Mouse (Mus musculus): ENCODE measurements around the gene Ssh2. TPM values are rescaled to one million over a fixed set of nuclear protein-coding genes. Genes with fewer than 3 reads are reported as not detected.

Ssh2 gene
- polyA plus RNA-seq, 1 experiment: 6.1 TPM

GRCm38 (mm10) chr11:77423175-77423859 lies 207.2 kb downstream of the Ssh2 start:
- no peaks in the 10 kb centered on the region for H3K27me3 ChIP-seq (replicated peaks; ENCODE audit: control insufficient read depth, insufficient read depth, low read length)
- TF ChIP-seq POLR2A (IDR thresholded peaks at IDR 0.05; ENCODE audit: low read depth, low read length) (no peak), CTCF (conservative IDR thresholded peaks at IDR 0.05; ENCODE audit: insufficient read depth, insufficient read length, low read depth, low read length) (no peak)
- H3K27ac ChIP-seq (ENCODE audit: insufficient read depth, low read depth, low read length): no peak overlapping the region
- no peak for DNase-seq
- H3K36me3 ChIP-seq (ENCODE audit: control insufficient read depth, insufficient read depth, low read length): peaks cover 4% of the 10 kb centered on the region
- H3K4me3 ChIP-seq (ENCODE audit: insufficient read depth, low read depth, low read length): no peak overlapping the region
- WGBS: 68% methylated on average over 4 of the region's 4 CpGs
- H3K4me1 ChIP-seq (ENCODE audit: control insufficient read depth, insufficient read depth, low read length): 0 out of 2 replicates have a peak, but pooled peaks cover 2% of the 10 kb centered on the region

- Histone ChIP-seq H3K4me3 (ENCODE audit: insufficient read depth, low read depth, low read length) (no peak overlapping the region), H3K4me1 (ENCODE audit: control insufficient read depth, insufficient read depth, low read length) (no peaks in the 10 kb centered on the region), H3K27ac (ENCODE audit: insufficient read depth, low read depth, low read length) (no peak overlapping the region), H3K36me3 (ENCODE audit: control insufficient read depth, insufficient read depth, low read length) (no peaks in the 10 kb centered on the region; the same call in 1 of the 2 replicates), H3K27me3 (replicated peaks; ENCODE audit: control insufficient read depth, insufficient read depth, low read length) (no peaks in the 10 kb centered on the region)
- WGBS: 59% methylated on average over 1 of the region's 1 CpGs
- DNase-seq: no peak
- no peak for TF ChIP-seq POLR2A (IDR thresholded peaks at IDR 0.05; ENCODE audit: low read depth, low read length)
- TF ChIP-seq CTCF (conservative IDR thresholded peaks at IDR 0.05; ENCODE audit: insufficient read depth, insufficient read length, low read depth, low read length): no peak
These were observed 212.4 kb downstream of the Ssh2 start for GRCm38 (mm10) chr11:77428446-77428845.

GRCm38 (mm10) chr11:77437026-77437425 lies 220.9 kb downstream of the Ssh2 start:
- WGBS: 98% methylated on average over 2 of the region's 2 CpGs
- no peak for DNase-seq
- H3K4me3 ChIP-seq (ENCODE audit: insufficient read depth, low read depth, low read length): no peak overlapping the region
- H3K27ac ChIP-seq (ENCODE audit: insufficient read depth, low read depth, low read length): no peak overlapping the region
- no peaks in the 10 kb centered on the region for H3K4me1 ChIP-seq (ENCODE audit: control insufficient read depth, insufficient read depth, low read length)
- TF ChIP-seq POLR2A (IDR thresholded peaks at IDR 0.05; ENCODE audit: low read depth, low read length) (no peak), CTCF (conservative IDR thresholded peaks at IDR 0.05; ENCODE audit: insufficient read depth, insufficient read length, low read depth, low read length) (no peak)
- no peaks in the 10 kb centered on the region for H3K27me3 ChIP-seq (replicated peaks; ENCODE audit: control insufficient read depth, insufficient read depth, low read length)
- no peaks in the 10 kb centered on the region; the same call in 1 of the 2 replicates for H3K36me3 ChIP-seq (ENCODE audit: control insufficient read depth, insufficient read depth, low read length)

GRCm38 (mm10) chr11:77440081-77440480 lies 224.0 kb downstream of the Ssh2 start:
- 84% methylated on average over 9 of the region's 9 CpGs for WGBS
- H3K36me3 ChIP-seq (ENCODE audit: control insufficient read depth, insufficient read depth, low read length): no peaks in the 10 kb centered on the region; the same call in 1 of the 2 replicates

GRCm38 (mm10) chr11:77441020-77441419 lies 224.9 kb downstream of the Ssh2 start:
- H3K4me3 ChIP-seq (ENCODE audit: insufficient read depth, low read depth, low read length): no peak overlapping the region
- H3K27me3 ChIP-seq (replicated peaks; ENCODE audit: control insufficient read depth, insufficient read depth, low read length): no peaks in the 10 kb centered on the region
- no peak overlapping the region for H3K27ac ChIP-seq (ENCODE audit: insufficient read depth, low read depth, low read length)
- 70% methylated on average over 8 of the region's 8 CpGs for WGBS
- DNase-seq: no peak
- peaks cover 4% of the 10 kb centered on the region for H3K4me1 ChIP-seq (ENCODE audit: control insufficient read depth, insufficient read depth, low read length)
- H3K36me3 ChIP-seq (ENCODE audit: control insufficient read depth, insufficient read depth, low read length): no peaks in the 10 kb centered on the region; the same call in 1 of the 2 replicates
- no peak for TF ChIP-seq POLR2A (IDR thresholded peaks at IDR 0.05; ENCODE audit: low read depth, low read length)
- TF ChIP-seq CTCF (conservative IDR thresholded peaks at IDR 0.05; ENCODE audit: insufficient read depth, insufficient read length, low read depth, low read length): no peak

More at GRCm38 (mm10) chr11:77440081-77440480, 224.0 kb downstream of the Ssh2 start:
- H3K27me3 ChIP-seq (replicated peaks; ENCODE audit: control insufficient read depth, insufficient read depth, low read length): no peaks in the 10 kb centered on the region
- H3K4me3 ChIP-seq (ENCODE audit: insufficient read depth, low read depth, low read length): no peak overlapping the region
- TF ChIP-seq CTCF (conservative IDR thresholded peaks at IDR 0.05; ENCODE audit: insufficient read depth, insufficient read length, low read depth, low read length): no peak
- TF ChIP-seq POLR2A (IDR thresholded peaks at IDR 0.05; ENCODE audit: low read depth, low read length): no peak
- H3K4me1 ChIP-seq (ENCODE audit: control insufficient read depth, insufficient read depth, low read length): peaks cover 4% of the 10 kb centered on the region
- no peak overlapping the region for H3K27ac ChIP-seq (ENCODE audit: insufficient read depth, low read depth, low read length)
- DNase-seq: no peak

GRCm38 (mm10) chr11:77442186-77443170 lies 226.4 kb downstream of the Ssh2 start:
- Histone ChIP-seq H3K4me3 (ENCODE audit: insufficient read depth, low read depth, low read length) (no peak overlapping the region), H3K4me1 (ENCODE audit: control insufficient read depth, insufficient read depth, low read length) (peaks cover 7% of the 10 kb centered on the region), H3K36me3 (ENCODE audit: control insufficient read depth, insufficient read depth, low read length) (no peaks in the 10 kb centered on the region; the same call in 1 of the 2 replicates), H3K27ac (ENCODE audit: insufficient read depth, low read depth, low read length) (peak overlapping the region; percentile 81), H3K27me3 (replicated peaks; ENCODE audit: control insufficient read depth, insufficient read depth, low read length) (no peaks in the 10 kb centered on the region)
- no peak for TF ChIP-seq POLR2A (IDR thresholded peaks at IDR 0.05; ENCODE audit: low read depth, low read length)
- no peak for TF ChIP-seq CTCF (conservative IDR thresholded peaks at IDR 0.05; ENCODE audit: insufficient read depth, insufficient read length, low read depth, low read length)
- WGBS: 35% methylated on average over 7 of the region's 7 CpGs
- peak; percentile 81 for DNase-seq

Measured in kidney, adult 2 months (tissue).